Mouse (Mus musculus): Measurements from ENCODE around the gene Rcor3.

DNA sequence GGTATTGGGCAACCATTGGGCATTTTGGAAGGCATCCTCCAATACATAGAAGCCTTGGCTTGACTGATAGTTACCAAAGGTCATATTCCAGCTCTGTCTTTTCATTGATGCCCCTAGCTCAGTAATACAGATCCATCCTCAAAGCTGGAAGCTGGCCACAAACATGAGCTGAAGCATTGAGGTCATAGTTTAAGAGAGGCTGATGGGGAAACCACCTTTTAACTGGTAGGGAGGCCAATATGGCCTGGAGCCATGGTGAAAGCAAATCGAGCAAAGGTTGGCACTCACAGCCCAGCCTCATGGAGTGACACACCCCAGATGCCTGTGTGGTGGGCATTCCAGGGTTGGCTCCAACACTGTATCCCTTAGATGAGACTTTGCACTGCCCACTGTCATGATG lies 55.2 kb downstream of the Rcor3 start:
- TF ChIP-seq CTCF (IDR thresholded peaks at IDR 0.05; ENCODE audit: insufficient read depth, low read depth, low read length) (no peak), POLR2A (IDR thresholded peaks at IDR 0.05; ENCODE audit: insufficient read depth, low read depth, low read length) (no peak)

Measured in olfactory bulb, adult 2 months (tissue).